Mouse (Mus musculus): ENCODE results near the gene Mrps18a.

Gene Mrps18a

DNA sequence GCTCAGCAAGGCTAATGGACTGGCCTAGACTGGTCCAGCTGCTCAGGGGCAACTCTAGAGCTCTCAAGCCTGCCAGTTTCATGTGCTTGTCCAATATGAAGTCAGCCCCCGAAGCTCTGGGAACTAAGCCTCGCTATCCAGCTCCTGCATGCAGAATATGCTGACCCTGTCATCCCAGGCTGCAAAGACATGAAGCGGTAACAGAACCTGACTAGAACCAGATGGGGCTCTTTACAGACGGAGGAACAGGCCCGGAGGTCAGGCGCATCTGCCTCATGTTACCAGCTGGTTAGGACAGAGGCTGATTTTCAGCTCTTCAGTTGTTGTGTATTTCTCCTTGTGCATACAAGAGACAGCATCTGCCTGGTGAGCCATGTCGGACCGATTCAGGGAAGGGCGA is 8.9 kb upstream of the Mrps18a start:
- no peak for DNase-seq (ENCODE audit: low spot score)

- DNase-seq (ENCODE audit: low spot score): no peak
These were observed 8.1 kb upstream of the Mrps18a start for GRCm38 (mm10) chr17:46102608-46103159.

DNA sequence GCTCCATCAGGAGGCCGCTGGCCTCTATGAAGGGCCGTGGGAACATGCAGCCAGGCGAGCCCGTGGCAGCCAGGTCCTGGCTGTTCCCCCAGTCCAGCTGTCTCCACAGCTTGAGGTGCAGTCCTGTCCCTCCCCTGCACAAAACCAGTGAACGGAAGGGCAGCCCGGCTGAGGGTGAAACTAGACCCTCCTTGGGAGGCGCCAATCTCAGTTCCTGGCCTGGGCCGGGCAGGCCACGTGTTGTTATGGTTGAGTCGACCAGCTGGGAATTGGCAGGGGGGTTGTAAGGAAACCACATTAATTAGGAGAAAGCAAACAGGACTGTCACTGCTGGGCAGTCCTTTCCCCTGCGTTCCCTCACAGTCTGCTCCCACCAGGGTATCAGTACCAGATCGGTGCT is 6.3 kb upstream of the Mrps18a start:
- DNase-seq (ENCODE audit: low spot score): peak; percentile 90

- no peak for DNase-seq (ENCODE audit: low spot score)
These were observed 2.5 kb upstream of the Mrps18a start for GRCm38 (mm10) chr17:46108286-46108685.

DNA sequence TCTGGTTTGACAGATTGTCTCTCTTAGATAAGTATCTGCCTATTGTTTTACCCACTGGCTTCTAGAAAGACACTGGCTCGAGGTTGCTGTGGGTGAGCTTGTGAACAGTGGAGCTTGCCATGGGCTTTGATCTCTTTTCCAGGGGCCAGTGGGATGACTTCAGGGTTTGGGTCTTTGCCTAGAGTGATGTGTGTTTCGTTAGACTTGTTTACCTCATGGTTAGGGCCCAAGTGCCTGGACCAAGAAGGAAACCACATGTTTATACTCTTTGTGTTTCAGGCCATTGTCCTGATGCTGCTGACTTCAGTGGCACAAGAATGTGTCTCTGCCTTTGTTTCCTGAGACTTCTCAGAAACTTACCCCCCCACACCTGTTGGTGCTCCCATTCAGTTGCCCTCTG is 4.7 kb downstream of the Mrps18a start:
- DNase-seq (ENCODE audit: low spot score): peak; percentile 80

- no peak for DNase-seq (ENCODE audit: low spot score)
These were observed 5.4 kb downstream of the Mrps18a start for GRCm38 (mm10) chr17:46116138-46116537.

DNA sequence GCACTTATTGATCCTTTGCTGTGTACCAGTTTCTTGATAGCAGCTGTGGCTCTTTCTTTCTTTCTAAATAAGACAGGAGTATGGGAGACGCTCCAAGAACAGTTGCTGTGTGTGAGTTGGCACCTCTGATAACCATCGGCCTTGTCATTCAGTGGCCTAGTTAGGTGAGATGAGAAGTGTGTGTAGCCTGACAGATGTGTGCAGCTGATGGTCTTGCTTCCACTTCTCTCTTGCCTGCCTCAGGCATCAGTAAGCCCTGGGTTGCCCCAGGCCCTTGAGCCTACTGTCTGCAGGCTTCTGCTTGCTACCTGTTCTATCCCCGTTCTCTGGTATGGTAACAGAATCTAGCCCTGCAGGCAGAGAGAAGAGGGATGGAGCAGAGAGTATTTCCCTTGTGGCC is 6.1 kb downstream of the Mrps18a start:
- no peak for DNase-seq (ENCODE audit: low spot score)

- DNase-seq (ENCODE audit: low spot score): no peak
These were observed 7.0 kb downstream of the Mrps18a start for GRCm38 (mm10) chr17:46117623-46118422.

GRCm38 (mm10) chr17:46118423-46118850 is 7.7 kb downstream of the Mrps18a start:
- DNase-seq (ENCODE audit: low spot score): no peak

GRCm38 (mm10) chr17:46119641-46120040 is 8.9 kb downstream of the Mrps18a start:
- DNase-seq (ENCODE audit: low spot score): no peak

- DNase-seq (ENCODE audit: low spot score): no peak
These were observed 12.0 kb downstream of the Mrps18a start for GRCm38 (mm10) chr17:46122791-46123190.

DNA sequence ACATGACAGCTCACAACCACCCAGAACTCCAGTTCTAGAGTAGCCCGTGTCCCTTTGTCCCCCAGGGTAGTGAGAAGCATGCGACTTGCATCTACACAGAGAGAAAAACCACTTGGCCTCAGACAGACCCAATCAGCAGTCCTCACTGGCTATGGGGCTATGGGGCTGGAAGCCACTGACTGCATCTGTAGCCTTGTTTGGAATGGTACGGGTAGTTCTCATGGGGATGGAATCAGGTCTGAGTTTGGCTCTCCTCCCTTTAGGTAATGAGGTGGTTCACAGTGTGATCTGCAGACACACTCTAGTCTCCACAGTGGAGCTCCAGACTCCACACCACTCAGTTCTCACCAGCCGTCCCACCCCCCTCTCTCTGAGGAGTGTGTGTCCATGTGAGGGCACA is 12.5 kb downstream of the Mrps18a start:
- DNase-seq (ENCODE audit: low spot score): no peak

DNA sequence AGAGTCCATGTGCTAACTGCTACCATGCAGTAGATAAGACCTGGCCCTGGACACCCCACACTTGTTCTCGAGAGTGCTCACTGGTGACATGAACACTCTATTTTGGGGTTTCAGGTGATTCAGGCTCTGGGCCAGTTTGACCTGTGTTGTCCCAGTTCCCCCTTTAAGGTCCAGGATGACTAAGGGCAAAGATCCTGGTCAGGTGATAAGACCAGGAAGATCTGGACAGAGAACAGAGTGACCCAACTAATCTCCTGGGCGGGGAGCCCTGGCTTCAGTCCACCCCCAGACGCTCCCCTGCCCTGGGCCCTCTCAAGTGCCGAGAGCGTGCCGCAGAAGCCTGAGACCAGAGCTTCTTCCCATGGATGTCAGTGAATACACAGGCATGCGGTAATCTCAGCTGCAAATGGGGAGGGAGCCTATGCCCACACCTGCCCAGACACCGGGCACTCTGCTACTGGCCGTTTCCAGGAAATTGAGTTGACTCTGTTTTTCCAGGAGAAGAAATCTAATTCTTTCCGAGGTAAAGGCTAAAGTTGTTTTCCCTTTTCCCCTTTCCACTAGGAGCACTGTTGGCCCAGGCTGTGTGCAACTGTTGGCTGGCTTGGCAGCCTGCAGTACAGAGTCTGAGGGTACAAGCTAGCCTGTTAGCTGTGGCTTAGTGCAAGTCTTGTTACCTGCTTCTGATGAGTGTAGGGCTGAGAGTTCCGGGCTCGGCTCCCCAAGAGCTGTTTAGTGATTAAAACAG is 13.3 kb downstream of the Mrps18a start:
- no peak for DNase-seq (ENCODE audit: low spot score)

GRCm38 (mm10) chr17:46126608-46127007 is 15.8 kb downstream of the Mrps18a start:
- DNase-seq (ENCODE audit: low spot score): peak; percentile 81

GRCm38 (mm10) chr17:46127814-46128493 is 17.2 kb downstream of the Mrps18a start:
- no peak for DNase-seq (ENCODE audit: low spot score)

- peak; percentile 57 for DNase-seq (ENCODE audit: low spot score)
These were observed 19.1 kb downstream of the Mrps18a start for GRCm38 (mm10) chr17:46129741-46130498.

DNA sequence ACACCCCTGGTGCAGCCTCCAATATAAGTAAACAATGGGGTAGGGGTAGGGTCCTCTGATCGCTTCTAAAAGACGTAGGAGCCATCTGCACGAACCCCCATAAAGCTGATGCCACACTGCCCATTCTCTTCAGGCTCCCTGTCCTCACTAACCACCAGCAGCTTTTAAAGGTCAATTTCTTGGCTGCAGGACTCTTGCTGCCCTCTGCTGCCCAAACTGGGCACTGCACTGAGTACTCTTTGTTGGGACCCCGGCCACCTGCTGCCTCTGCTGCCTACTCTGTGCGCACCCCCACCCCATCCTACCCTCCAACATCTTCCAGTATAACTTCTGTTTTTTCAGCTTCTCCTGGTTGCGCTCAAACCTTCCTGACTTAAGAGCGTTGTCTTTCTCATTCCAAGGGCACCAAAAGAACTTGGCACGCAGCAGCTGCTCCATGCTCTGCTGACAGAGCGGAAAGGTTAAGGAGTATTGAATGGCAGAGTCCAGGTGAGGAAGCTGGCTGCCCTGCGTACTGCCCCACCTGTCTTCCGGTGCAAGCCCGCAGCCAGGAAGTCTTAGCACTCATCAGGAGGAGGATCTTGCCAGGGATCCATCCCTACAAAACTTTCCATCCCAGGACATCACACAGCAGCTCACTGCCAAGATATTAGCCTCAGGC is 21.4 kb downstream of the Mrps18a start:
- DNase-seq (ENCODE audit: low spot score): peak; percentile 69

DNA sequence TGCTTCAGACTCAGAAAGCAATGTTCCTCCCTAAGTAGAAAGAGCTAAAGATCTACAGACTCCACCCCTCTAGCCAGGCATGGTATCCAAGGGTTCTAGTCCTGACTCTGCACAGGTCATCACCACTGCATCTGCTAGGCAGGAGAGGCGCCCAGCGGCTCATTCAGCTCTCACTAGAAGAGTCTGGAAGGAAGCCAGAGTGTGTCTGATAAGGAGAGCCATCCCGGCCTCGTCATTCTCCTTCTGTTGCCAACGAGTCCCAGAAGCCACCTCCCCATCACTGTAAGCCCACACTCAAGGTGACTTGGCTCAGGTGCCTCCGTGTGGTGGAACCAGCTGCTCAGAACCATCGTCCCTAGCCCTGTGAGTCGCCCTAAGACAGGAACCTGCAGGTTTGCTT is 22.1 kb downstream of the Mrps18a start:
- no peak for DNase-seq (ENCODE audit: low spot score)

DNA sequence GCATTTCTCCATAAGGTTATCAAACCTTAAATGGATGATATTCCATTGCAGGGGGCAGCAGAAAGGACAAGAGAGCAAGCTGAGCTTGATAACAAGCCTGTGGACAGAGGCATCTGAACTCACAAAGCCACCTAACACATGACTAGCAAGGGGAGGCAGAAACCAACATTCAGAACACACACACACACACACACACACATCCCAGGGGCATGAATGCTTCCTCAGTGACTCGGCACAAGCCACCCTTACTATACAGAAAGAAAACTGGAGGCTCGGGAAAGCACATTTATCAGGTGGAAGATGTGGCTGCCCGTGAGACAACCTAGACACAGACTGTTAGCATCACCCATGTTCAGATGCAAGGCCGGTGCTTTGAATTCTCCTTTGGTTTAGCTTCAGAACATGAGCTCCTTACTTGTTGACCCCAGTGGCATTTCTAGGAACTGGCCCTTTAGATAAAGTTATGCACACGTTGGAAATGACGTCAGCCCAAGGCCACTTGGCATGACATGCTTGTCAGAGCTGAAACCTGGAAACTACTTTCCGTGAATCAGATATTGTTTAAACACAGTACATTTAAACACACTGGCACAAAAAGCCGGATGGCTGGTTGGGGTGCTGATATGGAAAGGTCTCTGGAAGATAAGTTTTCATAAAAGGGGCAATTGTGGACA is 27.9 kb downstream of the Mrps18a start:
- no peak for DNase-seq (ENCODE audit: low spot score)

DNA sequence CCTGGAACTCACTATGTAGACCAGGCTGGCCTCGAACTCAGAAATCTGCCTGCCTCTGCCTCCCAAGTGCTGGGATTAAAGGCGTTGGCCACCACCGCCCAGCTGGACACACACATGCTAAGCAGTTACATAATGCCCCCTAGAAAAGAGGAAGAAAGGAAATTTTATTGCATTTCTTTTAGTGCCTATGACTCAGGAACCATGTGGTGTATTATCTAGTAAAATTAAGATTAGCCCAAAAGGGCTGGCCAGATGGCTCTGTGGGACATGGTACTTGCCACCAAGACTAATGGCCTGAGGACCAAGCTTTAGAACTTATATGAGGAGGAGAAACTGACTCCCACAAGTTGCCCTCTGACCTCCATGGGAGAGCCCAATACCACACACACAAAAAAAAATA is 29.1 kb downstream of the Mrps18a start:
- DNase-seq (ENCODE audit: low spot score): no peak

Data from lung, postnatal 25 days (tissue).